Mouse (Mus musculus): ENCODE measurements around the gene Dpf3.

- TF ChIP-seq CTCF (IDR thresholded peaks at IDR 0.05; ENCODE audit: low read depth) (no peak), EP300 (IDR thresholded peaks at IDR 0.05; ENCODE audit: low read depth) (no peak)
These were observed 276.8 kb downstream of the Dpf3 start for GRCm38 (mm10) chr12:83210735-83211134.
